Mouse (Mus musculus): Measurements from ENCODE around the gene Arhgap42. TPM values are rescaled to one million over a fixed set of nuclear protein-coding genes. Genes with fewer than 3 reads are reported as not detected.

Arhgap42 gene
- total and polyA plus RNA-seq, 2 experiments from 2014 or later = 11.2 to 11.3 TPM

DNA sequence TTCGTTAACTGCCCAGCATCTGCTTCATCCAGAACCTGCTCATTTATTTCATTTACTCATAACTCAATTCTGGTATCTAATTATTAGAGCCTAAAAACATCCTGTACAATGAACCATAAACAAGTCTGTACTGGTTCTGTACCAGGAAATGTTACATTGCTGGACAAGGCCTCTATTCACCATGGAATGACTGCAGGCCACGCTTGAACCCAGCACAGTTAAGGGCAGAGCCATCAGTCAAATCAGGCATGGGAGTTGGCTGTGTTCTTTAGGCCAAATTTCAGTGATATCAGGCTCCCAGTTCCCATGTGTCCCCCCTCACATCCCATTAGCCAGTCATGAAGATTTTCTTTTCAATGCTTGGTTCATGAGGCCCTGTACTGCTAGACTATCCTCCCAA is 20.6 kb downstream of the Arhgap42 start:
- WGBS = 90% methylated on average over 2 of the region's 2 CpGs
- H3K27me3 ChIP-seq (ENCODE audit: insufficient read depth, low read length) = no peaks in the 10 kb centered on the region
- ATAC-seq (ENCODE audit: low FRiP score) (no peak), DNase-seq (ENCODE audit: low spot score) (no peak)
- no peak overlapping the region for H3K9ac ChIP-seq (replicated peaks; ENCODE audit: low read length, poor library complexity, severe bottlenecking)
- H3K4me3 ChIP-seq (ENCODE audit: low read depth, low read length) = no peak overlapping the region
- H3K4me1 ChIP-seq (ENCODE audit: insufficient read depth, low read length) = no peaks in the 10 kb centered on the region
- H3K36me3 ChIP-seq (ENCODE audit: insufficient read depth, low read length) = no peaks in the 10 kb centered on the region
- H3K4me2 ChIP-seq (ENCODE audit: low read depth, low read length, poor library complexity, severe bottlenecking) = no peak overlapping the region
- H3K27ac ChIP-seq (ENCODE audit: low read depth, low read length) = no peak overlapping the region
- no peaks in the 10 kb centered on the region for H3K9me3 ChIP-seq (ENCODE audit: low read length)
- no peak for TF ChIP-seq CTCF (IDR thresholded peaks at IDR 0.05)

GRCm38 (mm10) chr9:9214849-9215248 is 24.1 kb downstream of the Arhgap42 start:
- Histone ChIP-seq H3K4me1 (ENCODE audit: insufficient read depth, low read length) (no peaks in the 10 kb centered on the region), H3K27ac (ENCODE audit: low read depth, low read length) (no peak overlapping the region), H3K4me3 (ENCODE audit: low read depth, low read length) (no peak overlapping the region), H3K9me3 (ENCODE audit: low read length) (no peaks in the 10 kb centered on the region), H3K27me3 (ENCODE audit: insufficient read depth, low read length) (no peaks in the 10 kb centered on the region), H3K36me3 (ENCODE audit: insufficient read depth, low read length) (no peaks in the 10 kb centered on the region), H3K9ac (replicated peaks; ENCODE audit: low read length, poor library complexity, severe bottlenecking) (no peak overlapping the region), H3K4me2 (ENCODE audit: low read depth, low read length, poor library complexity, severe bottlenecking) (no peak overlapping the region)
- 66% methylated on average over 5 of the region's 5 CpGs for WGBS
- DNase-seq (ENCODE audit: low spot score) (no peak), ATAC-seq (ENCODE audit: low FRiP score) (no peak)
- TF ChIP-seq CTCF (IDR thresholded peaks at IDR 0.05) = no peak

DNA sequence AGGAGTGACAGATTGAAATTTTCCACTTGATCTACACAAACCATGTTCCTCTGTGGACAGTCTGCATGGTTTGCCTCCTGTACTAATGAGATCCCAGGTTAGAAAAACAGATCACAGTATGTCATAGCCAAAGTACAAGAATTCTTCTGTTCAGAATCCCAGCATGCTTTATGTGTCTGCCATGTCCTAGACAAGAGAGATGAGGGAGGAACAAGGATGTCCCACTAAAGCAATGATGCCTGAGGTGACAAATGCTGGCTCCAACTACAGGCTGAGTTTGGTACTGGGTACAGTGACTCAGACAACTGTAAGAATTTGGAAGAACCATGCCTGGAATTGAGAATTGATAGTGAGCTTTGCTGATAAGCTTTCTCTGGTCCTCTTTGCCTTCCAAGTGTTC is 24.6 kb downstream of the Arhgap42 start:
- no peak overlapping the region for H3K4me3 ChIP-seq (ENCODE audit: low read depth, low read length)
- no peak overlapping the region for H3K4me2 ChIP-seq (ENCODE audit: low read depth, low read length, poor library complexity, severe bottlenecking)
- no peaks in the 10 kb centered on the region for H3K27me3 ChIP-seq (ENCODE audit: insufficient read depth, low read length)
- ATAC-seq (ENCODE audit: low FRiP score) (no peak), DNase-seq (ENCODE audit: low spot score) (no peak)
- peak; percentile 13; the same call in 1 of the 2 replicates for TF ChIP-seq CTCF (IDR thresholded peaks at IDR 0.05)
- no peak overlapping the region for H3K9ac ChIP-seq (replicated peaks; ENCODE audit: low read length, poor library complexity, severe bottlenecking)
- H3K27ac ChIP-seq (ENCODE audit: low read depth, low read length) = no peak overlapping the region
- no peaks in the 10 kb centered on the region for H3K9me3 ChIP-seq (ENCODE audit: low read length)
- no peaks in the 10 kb centered on the region for H3K4me1 ChIP-seq (ENCODE audit: insufficient read depth, low read length)
- H3K36me3 ChIP-seq (ENCODE audit: insufficient read depth, low read length) = no peaks in the 10 kb centered on the region

GRCm38 (mm10) chr9:9211411-9212087 is 27.4 kb downstream of the Arhgap42 start:
- no peaks in the 10 kb centered on the region for H3K4me1 ChIP-seq (ENCODE audit: insufficient read depth, low read length)
- H3K9ac ChIP-seq (replicated peaks; ENCODE audit: low read length, poor library complexity, severe bottlenecking) = no peak overlapping the region
- no peak overlapping the region for H3K27ac ChIP-seq (ENCODE audit: low read depth, low read length)
- TF ChIP-seq CTCF (IDR thresholded peaks at IDR 0.05) = no peak
- H3K9me3 ChIP-seq (ENCODE audit: low read length) = no peaks in the 10 kb centered on the region
- WGBS = 89% methylated on average over 3 of the region's 3 CpGs
- ATAC-seq (ENCODE audit: low FRiP score) = no peak
- no peak for DNase-seq (ENCODE audit: low spot score)
- H3K27me3 ChIP-seq (ENCODE audit: insufficient read depth, low read length) = no peaks in the 10 kb centered on the region
- H3K4me2 ChIP-seq (ENCODE audit: low read depth, low read length, poor library complexity, severe bottlenecking) = no peak overlapping the region
- no peaks in the 10 kb centered on the region for H3K36me3 ChIP-seq (ENCODE audit: insufficient read depth, low read length)
- H3K4me3 ChIP-seq (ENCODE audit: low read depth, low read length) = no peak overlapping the region

- WGBS = 87% methylated on average over 2 of the region's 2 CpGs
Measured at GRCm38 (mm10) chr9:9210464-9210863, 28.4 kb downstream of the Arhgap42 start.

GRCm38 (mm10) chr9:9208205-9208604 is 30.7 kb downstream of the Arhgap42 start:
- no peak overlapping the region for H3K27ac ChIP-seq (ENCODE audit: low read depth, low read length)
- H3K9ac ChIP-seq (replicated peaks; ENCODE audit: low read length, poor library complexity, severe bottlenecking) = no peak overlapping the region
- TF ChIP-seq CTCF (IDR thresholded peaks at IDR 0.05) = no peak
- no peaks in the 10 kb centered on the region for H3K36me3 ChIP-seq (ENCODE audit: insufficient read depth, low read length)
- no peak for ATAC-seq (ENCODE audit: low FRiP score)
- no peaks in the 10 kb centered on the region for H3K4me1 ChIP-seq (ENCODE audit: insufficient read depth, low read length)
- no peak overlapping the region for H3K4me3 ChIP-seq (ENCODE audit: low read depth, low read length)
- no peak for DNase-seq (ENCODE audit: low spot score)
- no peaks in the 10 kb centered on the region for H3K9me3 ChIP-seq (ENCODE audit: low read length)
- H3K4me2 ChIP-seq (ENCODE audit: low read depth, low read length, poor library complexity, severe bottlenecking) = no peak overlapping the region
- no peaks in the 10 kb centered on the region for H3K27me3 ChIP-seq (ENCODE audit: insufficient read depth, low read length)

More at GRCm38 (mm10) chr9:9210464-9210863, 28.4 kb downstream of the Arhgap42 start:
- Histone ChIP-seq H3K27ac (ENCODE audit: low read depth, low read length) (no peak overlapping the region), H3K4me1 (ENCODE audit: insufficient read depth, low read length) (no peaks in the 10 kb centered on the region), H3K4me3 (ENCODE audit: low read depth, low read length) (no peak overlapping the region), H3K9me3 (ENCODE audit: low read length) (no peaks in the 10 kb centered on the region), H3K4me2 (ENCODE audit: low read depth, low read length, poor library complexity, severe bottlenecking) (no peak overlapping the region), H3K36me3 (ENCODE audit: insufficient read depth, low read length) (no peaks in the 10 kb centered on the region), H3K9ac (replicated peaks; ENCODE audit: low read length, poor library complexity, severe bottlenecking) (no peak overlapping the region), H3K27me3 (ENCODE audit: insufficient read depth, low read length) (no peaks in the 10 kb centered on the region)
- TF ChIP-seq CTCF (IDR thresholded peaks at IDR 0.05) = no peak
- ATAC-seq (ENCODE audit: low FRiP score) (no peak), DNase-seq (ENCODE audit: low spot score) (no peak)
